Mouse (Mus musculus): ENCODE measurements at regions not wholly inside any gene's neighbourhood (a gene's known extent, or its start where the extent isn't known, plus 50 kb on each side); places are given as distances from the start of the nearest gene placed in this dataset.
"Not testable (repeated sequence)": the region's sequence is repeated elsewhere in the genome, so short reads cannot be mapped to it uniquely, and the experiment has no call there.

GRCm38 (mm10) chr3:22815842-22816241 is 739.4 kb downstream of the Tbl1xr1 start:
- peak; percentile 4 for DNase-seq (ENCODE audit: low read depth, low spot score)

DNA sequence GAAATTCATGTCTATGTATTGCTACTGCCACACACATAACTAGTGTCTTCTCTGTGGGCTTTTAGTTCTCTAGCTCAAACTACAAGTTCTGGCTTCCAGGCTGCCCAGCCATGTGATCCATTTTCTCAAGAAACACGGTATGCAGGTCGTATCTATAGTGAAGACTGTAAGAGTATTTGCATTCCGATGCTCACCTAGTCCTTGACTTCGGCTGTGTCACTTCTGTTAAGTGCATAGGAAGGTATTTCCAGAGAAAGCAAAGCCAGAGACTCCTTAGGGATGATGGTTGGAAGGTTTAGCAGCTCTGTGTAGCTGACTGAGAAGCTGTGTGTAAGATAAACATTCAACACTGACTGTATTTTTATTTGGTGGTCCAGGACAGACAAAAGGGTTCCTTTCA is 750.0 kb downstream of the Tbl1xr1 start:
- no peak for DNase-seq (ENCODE audit: low read depth, low spot score)

DNA sequence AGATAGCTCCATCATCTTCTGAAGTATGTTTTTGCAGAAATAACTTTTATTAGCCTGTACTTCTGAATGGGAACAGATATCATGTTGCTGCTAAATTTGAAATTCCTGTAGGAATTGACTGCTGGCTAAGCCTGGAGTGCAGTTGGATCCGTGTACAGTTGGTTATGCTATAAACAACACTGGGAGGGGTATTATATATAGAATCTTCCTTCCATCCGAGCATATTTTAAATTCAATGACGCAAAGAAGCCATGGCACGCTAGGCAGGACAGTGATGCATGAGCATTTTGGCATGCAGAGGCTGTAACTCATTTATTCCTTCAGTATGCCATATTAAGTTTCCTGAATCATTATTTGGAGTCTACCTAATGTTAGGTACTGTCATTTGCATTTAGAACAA is 762.5 kb downstream of the Tbl1xr1 start:
- no peak for DNase-seq (ENCODE audit: low read depth, low spot score)

GRCm38 (mm10) chr3:22850474-22850873 is 774.0 kb downstream of the Tbl1xr1 start:
- no peak for DNase-seq (ENCODE audit: low read depth, low spot score)

DNA sequence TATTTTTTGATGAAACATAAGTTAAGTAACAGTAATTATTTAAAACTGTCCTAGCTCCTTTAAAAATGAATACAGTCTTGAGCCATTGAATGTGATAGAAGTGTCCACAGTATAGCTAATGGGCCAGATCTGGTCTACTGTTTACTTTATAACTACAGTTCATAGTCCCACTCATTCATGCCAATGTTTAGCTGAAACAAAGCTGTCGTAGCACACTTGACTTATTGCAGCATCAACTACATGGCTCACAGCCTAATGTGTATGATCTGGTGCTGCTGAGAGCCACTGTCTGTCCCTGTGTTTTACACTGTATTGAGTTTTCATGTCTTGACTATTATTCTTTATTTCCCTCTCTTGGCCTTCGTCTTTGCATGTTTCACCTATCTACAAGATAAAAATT is 787.1 kb downstream of the Tbl1xr1 start:
- DNase-seq (ENCODE audit: low read depth, low spot score) = no peak

DNA sequence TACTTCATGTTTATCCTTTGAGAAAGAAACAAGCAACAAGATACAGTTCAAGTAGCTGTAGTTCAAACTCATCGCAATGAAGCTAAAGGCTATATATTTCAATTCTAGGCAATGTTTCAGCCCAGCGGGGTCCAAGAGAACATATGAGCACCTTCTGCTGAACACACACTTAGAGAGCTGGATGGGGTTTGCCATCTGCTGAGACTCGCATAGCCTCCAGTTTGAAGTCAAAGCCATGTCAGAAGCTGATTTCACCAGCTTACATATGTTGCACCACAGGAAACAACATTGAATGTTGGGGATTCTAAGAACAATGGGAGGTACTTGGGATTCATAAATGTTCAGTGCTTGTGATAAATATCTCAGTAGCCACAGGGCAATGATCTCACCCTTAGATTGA is 801.4 kb downstream of the Tbl1xr1 start:
- peak; percentile 6 for DNase-seq (ENCODE audit: low read depth, low spot score)

- no peak for DNase-seq (ENCODE audit: low read depth, low spot score)
Observed at GRCm38 (mm10) chr3:22892735-22893134, 816.3 kb downstream of the Tbl1xr1 start.

DNA sequence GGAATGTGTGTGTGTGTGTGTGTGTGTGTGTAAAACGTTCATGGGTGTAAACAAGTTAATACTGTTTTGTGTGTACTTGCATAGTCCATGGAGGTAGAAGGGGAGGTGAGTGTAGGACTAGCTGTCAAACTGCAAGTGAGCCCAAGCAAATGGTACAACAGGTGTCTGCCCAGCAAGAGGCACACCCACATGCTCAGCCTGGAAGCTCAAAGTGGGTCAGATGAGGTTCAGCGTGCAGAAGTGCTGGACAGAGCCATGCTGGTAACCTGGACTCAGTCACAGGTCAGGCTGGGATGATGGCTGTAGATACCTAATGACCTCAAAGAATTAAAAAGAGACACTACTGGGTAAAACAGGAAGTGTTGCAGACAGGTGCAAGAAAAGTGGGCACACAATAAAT is 821.2 kb downstream of the Tbl1xr1 start:
- DNase-seq (ENCODE audit: low read depth, low spot score) = no peak

- no peak for DNase-seq (ENCODE audit: low read depth, low spot score)
Observed at GRCm38 (mm10) chr3:22900966-22901365, 824.5 kb downstream of the Tbl1xr1 start.

- DNase-seq (ENCODE audit: low read depth, low spot score) = no peak
Observed at GRCm38 (mm10) chr3:22928970-22929369, 852.5 kb downstream of the Tbl1xr1 start.

GRCm38 (mm10) chr3:22929762-22930519 is 853.5 kb downstream of the Tbl1xr1 start:
- DNase-seq (ENCODE audit: low read depth, low spot score) = no peak

DNA sequence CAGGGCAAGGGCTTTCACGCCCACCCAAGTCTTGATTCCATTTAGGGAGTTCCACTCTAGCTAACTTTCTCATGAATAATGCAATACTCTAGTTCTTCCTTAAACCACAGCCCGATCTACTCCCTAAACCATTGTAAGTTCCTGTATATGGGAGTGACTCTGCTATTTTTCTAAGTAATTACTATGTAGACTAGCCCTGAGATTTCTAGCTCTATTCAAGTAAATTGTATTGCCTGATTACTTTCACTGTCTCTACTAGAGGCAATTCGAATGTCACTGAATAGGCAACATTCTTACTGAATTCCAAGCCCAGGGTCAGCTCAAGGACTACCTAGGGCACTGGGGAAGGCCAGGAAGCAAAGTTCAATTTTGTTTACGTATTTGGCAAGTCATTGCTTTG is 869.2 kb downstream of the Tbl1xr1 start:
- DNase-seq (ENCODE audit: low read depth, low spot score) = not testable (repeated sequence)

DNA sequence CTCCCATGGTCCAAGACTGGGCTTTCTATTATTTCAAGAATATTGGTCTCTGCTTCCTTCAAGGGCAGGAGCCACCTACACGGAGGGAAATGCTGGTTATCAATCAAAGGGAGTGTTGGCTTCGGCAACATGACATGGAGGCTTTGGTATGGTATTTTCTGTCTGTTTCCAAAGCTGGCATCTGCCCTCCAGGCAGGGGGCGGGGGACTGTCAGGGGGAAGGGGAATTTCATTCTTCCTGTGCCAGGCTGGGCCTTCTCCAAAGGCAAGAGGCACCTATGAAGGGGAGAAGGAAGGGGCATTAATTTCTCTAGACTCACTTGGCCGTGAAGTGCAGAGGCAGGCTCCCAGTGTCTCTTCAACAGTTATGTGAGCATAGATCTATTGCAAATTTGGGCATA is 870.7 kb downstream of the Tbl1xr1 start:
- no peak for DNase-seq (ENCODE audit: low read depth, low spot score)

DNA sequence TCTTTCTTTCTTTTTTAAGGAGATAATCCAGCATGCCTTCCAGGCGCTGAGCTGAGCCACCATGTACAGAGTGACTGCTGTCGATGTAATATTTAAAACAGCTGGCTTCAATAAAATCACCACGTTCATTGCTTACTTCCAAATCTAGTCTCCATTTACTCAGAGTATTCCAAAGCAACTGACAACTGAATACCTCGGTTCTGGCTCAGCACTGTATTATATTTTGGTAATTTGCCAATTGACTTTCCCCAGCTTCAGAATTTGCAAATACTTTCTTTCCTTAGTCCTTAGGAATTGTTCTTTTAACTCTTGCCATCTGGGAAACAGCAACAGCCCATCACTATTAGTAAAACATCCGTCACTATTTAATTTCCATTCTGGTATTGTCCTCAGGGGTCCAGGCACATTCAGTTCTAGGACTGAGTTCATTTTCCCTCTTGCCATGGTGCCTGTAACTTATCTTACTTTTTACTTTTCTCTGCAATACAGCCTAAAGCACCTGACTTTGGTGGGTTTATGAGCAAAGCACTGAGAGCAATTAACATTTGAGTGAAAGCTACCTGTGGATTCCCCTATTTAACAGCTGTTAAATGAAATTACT is 871.8 kb downstream of the Tbl1xr1 start:
- DNase-seq (ENCODE audit: low read depth, low spot score) = no peak

DNA sequence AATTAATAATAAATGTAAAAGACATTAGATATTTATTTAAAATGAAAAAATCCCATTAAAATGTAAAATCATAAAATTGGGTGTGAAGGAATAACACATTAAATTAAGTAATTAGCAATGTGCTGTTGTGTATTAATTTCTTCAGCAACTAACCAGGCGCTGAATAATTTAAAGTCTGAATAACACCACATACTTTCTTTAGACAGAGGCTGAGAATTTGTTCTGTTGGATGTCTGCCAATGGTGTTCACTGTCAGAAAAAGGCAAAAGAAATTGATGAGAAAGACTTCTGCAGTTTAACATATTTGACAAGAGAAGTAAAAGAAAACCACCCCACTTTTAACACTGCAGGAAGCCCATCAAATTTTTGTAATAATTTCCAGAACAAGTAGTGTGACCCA is 881.0 kb downstream of the Tbl1xr1 start:
- DNase-seq (ENCODE audit: low read depth, low spot score) = peak; percentile 28

DNA sequence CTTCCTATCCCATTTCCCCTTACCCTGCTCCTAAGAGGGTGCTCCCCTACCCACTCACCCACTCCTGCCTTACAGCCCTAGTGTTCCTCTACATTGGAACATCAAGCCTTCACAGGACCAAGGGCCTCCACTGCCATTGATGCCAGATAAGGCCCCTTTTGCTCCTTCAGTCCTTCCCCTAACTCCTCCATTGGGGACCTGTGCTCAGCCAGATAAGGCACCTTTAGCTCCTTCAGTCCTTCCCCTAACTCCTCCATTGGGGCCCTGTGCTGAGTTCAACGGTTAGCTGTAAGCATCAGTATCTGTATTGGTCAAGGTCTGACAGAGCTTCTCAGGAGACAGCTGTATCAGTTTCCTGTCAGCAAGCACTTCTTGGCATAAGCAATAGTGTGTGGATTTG is 896.2 kb downstream of the Tbl1xr1 start:
- no peak for DNase-seq (ENCODE audit: low read depth, low spot score)

DNA sequence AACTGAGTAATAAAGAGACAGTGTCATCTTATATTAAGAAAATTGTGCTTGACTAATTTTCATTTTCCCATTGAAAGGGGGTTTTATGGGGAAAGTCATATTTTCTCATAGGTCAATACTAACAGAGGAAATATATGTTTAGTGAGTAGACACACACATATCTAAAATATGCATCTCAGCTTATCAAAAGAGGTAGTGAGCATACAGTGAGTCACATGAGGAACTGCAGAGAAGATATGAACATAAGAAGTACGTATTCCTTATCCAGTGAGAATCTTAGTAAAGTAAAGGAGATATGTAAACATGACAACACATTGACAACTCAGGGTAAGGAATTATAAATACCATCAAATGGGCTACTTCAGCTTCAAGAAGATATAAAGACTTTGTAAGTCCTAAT is 900.3 kb downstream of the Tbl1xr1 start:
- DNase-seq (ENCODE audit: low read depth, low spot score) = no peak

DNA sequence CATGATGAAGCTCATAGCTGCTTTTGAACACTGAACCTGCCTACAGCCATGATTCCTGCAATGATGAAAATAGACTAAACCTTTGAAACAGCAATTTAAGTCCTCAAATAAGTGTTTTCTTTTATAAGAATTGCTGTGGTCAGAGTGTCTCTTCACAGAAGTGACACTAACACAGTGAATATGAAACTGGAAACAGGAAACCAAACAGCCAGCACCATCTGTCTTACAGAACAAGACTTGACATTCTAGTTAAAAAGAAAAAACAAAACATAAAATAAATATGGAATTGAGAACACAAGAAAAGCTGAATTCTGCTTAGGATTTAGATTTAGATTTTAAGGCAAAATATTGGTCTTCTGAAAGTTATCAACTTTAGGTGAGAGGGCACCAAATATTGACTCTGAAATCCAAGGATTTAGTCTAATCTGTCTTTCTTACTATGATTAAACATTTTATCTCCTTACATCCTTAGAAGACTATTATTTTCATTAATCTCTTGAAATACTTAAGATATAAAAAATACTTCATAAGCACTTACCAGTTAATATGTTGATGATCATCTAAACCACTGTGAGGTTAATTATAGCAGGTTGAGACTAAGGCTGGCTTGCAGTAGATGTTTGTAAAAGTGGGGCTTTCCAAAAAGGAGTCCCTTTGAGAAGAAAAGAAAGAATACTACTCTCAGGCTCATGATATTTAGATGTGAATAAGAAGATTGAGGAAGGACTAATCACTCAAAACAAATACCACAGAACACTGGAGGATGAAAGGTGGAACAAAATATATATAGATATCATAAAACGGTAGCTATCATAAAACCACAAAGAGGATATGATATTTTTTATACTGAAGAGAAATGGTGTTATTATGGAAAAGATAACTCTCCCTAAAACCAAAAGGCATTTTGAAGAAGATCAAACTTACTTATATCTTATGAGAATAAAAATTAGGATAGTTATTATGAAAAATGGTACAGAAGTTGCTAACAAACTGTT is 903.7 kb downstream of the Tbl1xr1 start:
- no peak for DNase-seq (ENCODE audit: low read depth, low spot score)

DNA sequence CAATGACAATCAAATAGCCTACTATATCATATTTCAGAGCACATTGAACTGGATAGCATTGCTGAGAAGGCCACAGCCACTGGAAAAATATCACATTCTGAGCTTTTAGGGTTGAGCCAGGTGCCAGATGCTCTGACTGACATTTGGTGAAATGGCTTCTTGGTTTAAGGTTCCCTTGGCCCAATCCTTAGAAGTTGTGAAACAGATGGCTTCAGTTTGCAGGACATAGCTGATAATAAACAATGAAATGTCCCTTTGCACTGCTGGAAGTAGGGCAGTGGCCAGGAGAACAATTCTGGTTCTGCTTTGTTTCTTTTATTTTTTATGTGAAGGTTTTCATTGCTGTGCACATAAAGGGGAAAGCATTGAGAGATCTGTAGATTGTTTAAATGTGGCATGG is 906.0 kb downstream of the Tbl1xr1 start:
- no peak for DNase-seq (ENCODE audit: low read depth, low spot score)

- no peak for DNase-seq (ENCODE audit: low read depth, low spot score)
Observed at GRCm38 (mm10) chr3:22990136-22990820, 913.8 kb downstream of the Tbl1xr1 start.

GRCm38 (mm10) chr3:22995228-22995627 is 918.8 kb downstream of the Tbl1xr1 start:
- no peak for DNase-seq (ENCODE audit: low read depth, low spot score)

- no peak for DNase-seq (ENCODE audit: low read depth, low spot score)
Observed at GRCm38 (mm10) chr3:22995833-22996232, 919.4 kb downstream of the Tbl1xr1 start.
